Mouse (Mus musculus) C2C12 (cell line): ENCODE results near the gene Rgs6.

Experiments
- CEBPB ChIP-seq: IDR thresholded peaks from one replicate; pipeline ENCODE4 v1.6.1; 2011; ENCODE audit warnings: low read depth, mild to moderate bottlenecking, control low read depth, moderate library complexity
- CTCF ChIP-seq: IDR thresholded peaks from one replicate; pipeline ENCODE4 v1.5.1; 2011; ENCODE audit not compliant: control insufficient read depth, insufficient read depth, insufficient read length
- MAX ChIP-seq: IDR thresholded peaks from one replicate; pipeline ENCODE4 v1.6.1; 2011; ENCODE audit warnings: mild to moderate bottlenecking, control low read depth
- MYOD1 ChIP-seq: IDR thresholded peaks from one replicate; pipeline ENCODE4 v1.6.1; 2011; ENCODE audit warnings: low read depth; ENCODE audit not compliant: control insufficient read depth, insufficient read length
- MYOG ChIP-seq: IDR thresholded peaks from one replicate; pipeline ENCODE4 v1.6.1; 2011; ENCODE audit not compliant: control insufficient read depth, insufficient read length; ENCODE audit errors: extremely low read depth
- USF1 ChIP-seq: IDR thresholded peaks from one replicate; pipeline ENCODE4 v1.6.1; 2011; ENCODE audit warnings: low read depth, mild to moderate bottlenecking, control low read depth, moderate library complexity

DNA sequence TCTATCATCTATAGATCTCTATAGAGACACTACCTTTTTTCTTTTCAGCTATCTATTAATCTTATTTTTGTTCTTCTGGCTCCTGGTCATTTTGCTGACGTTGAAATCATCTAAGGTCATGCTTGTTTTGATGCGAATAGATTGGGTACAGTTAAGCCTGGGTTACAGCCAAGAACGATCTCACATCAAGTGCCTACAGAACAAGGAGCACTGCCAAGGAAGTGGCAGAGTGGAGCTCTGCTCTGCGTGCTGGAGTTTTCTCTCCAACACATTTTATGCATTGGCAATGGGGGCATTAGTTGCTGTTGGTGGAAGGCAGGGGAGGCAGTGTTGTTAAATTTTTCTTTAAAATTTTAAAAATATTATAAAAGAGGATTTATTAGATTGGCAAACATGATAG, 138.2 kb downstream of the Rgs6 start:
- TF ChIP-seq MAX (no peak), CTCF (no peak), CEBPB (no peak), USF1 (no peak), MYOD1 (no peak), MYOG (no peak)
